Mouse (Mus musculus) A20 (cell line): ENCODE results near the gene Ush2a.

Source experiments
- DNase-seq: peaks from one replicate; pipeline ENCODE4 v3.0.0-alpha.2; 2011; ENCODE audit warnings: low read depth, low spot score

Gene Ush2a

DNA sequence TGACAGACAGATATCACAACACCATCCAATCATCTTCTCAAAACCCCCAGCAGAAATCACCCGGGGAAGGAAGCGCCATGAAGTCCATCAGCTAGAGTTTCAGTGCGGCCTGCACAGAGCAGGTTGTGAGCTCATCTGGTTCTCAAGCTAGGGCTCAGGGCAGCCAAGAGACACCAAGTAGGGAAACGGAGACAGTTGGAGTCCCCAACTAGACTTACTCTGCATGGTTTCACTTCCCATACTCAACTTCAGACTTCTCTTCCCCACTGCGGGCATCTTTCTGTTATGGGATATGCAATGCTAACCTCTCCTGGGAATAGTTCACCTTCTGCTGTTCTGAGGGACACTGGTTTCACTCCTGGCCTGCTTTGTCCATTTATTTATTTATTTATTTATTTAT lies 277.8 kb downstream of the Ush2a start:
- DNase-seq = no peak

DNA sequence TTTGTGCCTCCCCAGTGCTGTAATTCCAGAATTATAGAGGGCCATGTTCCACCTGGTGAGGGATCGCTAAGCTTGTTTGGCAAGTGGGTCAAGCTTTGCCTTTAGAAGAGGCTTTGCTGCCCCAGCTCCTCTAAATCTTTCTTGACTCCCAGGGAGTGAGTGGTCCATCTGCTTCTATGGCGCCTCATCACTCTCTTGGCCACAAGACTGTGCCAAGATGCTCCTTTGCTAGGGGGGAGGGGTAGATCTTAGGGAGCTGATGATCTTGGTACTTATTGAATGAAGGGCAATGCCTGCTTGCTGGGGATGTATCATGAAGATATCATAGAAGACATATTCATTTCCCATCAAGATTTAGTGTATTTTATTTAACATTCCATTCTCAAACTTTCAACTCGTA lies 279.7 kb downstream of the Ush2a start:
- DNase-seq = no peak

- DNase-seq = no peak
Observed at GRCm38 (mm10) chr1:188543364-188543763, 281.5 kb downstream of the Ush2a start.

DNA sequence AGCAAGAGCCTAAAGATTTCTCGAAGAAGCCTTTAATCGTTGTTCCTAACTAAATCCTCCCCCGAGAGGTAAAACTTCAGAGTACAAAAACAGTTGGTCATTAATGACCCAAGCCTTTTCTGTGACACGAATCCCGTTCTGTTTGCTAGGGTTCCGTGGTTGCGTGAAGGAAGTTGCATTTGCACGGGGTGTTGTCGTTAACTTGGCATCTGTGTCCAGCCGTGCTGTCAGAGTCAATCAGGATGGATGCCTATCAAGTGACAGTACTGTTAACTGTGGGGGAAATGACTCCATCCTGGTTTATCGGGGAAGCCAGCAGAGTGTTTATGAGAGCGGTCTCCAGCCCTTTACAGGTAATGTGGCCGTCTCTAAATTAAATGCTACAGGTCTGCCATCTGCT lies 287.9 kb downstream of the Ush2a start:
- no peak for DNase-seq

DNA sequence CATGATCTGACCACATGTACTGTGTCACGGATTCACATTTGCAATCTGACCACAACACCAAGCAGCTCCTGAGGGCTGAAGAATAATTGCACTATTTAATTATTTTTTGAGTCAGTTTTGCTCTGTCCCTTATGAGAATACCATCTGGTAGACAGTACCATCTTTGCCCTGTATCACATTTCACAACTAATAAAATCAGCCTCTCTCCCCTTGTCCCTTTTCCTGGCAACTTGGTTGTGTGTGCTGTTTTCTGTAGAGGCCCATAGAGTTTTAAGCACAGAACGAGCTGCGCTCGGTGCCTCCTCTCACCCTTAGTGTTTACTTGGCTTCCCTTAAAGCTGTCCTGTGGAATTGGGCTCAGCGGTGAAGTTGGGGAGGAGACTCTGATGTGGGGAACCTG lies 290.0 kb downstream of the Ush2a start:
- DNase-seq = no peak

GRCm38 (mm10) chr1:188558911-188559310 lies 297.1 kb downstream of the Ush2a start:
- no peak for DNase-seq

- no peak for DNase-seq
Observed at GRCm38 (mm10) chr1:188566229-188566628, 304.4 kb downstream of the Ush2a start.

DNA sequence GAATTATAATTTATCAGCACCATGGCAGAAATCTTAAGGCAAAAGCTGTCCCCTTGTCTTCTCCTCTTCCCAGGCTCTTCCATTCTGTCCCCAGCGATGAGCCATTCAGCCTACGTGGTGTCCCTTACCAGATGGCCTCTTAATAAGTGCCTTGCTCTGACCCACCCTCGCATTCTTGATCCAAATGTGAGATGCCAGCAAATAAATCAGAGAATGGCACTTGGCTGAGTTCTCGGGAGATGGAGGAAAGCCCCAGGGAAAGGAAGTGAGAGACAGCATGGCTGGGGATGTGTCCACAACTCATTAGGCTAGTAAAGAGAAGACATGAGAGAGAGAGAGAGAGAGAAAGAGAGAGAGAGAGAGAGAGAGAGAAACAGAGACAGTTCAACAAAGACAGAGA lies 305.7 kb downstream of the Ush2a start:
- no peak for DNase-seq

- no peak for DNase-seq
Observed at GRCm38 (mm10) chr1:188568295-188568961, 306.6 kb downstream of the Ush2a start.

GRCm38 (mm10) chr1:188576246-188576747 lies 314.5 kb downstream of the Ush2a start:
- no peak for DNase-seq

DNA sequence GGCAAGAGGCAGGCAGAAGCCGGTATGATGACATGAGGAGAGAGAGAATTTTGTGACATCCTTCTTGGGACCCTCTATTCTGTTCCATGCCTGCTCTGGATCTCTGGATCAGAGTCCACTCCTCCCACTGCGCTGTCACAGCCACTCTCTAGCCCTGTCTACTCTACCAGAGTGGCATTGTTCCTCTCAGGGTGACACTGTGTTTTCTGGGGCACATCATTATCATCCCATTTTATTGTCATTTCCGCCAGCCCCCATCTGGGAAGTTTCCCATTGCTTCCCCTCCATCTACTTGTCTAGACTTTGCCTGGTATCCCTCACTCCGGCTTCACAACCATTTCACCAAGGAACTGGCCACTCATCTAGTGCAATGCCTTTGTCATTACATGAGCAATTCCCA lies 315.6 kb downstream of the Ush2a start:
- DNase-seq = no peak

DNA sequence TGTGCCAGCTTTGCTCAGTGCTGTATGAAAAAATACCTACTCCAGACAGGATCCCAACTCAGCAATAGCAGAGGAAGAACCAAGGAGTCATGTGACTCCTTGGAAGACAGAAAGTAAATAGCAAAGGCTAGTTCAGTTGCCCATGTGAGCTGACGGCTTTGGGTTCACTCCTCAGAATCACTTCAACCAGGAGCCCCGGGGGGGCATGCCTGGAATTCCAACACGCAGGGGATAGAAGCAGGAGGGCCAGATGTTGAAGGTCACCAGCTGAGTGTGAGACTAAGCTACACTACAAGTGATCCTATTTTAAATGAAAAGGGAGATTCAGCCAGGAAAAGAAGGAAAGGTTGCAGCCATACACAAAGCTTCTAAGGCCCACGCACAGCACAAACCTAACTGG lies 319.3 kb downstream of the Ush2a start:
- DNase-seq = no peak

DNA sequence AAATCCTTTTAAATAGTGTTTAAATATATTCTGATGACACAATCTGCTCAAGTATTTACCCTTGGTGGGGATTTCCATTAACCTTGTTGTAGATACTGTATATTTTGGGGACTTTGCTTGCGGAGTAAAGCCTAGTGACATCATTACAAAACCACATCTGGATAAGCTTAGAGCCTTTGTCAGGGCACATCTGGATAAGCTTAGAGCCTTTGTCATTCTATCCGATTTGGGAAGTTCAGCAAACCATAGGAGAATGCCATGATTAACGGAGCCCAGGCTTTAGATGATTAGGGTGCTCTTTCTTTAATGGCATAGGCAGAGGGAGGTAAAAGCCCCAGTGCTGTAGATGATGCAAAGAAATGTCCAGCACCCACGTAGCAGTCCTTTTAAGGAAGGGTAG lies 333.4 kb downstream of the Ush2a start:
- no peak for DNase-seq

DNA sequence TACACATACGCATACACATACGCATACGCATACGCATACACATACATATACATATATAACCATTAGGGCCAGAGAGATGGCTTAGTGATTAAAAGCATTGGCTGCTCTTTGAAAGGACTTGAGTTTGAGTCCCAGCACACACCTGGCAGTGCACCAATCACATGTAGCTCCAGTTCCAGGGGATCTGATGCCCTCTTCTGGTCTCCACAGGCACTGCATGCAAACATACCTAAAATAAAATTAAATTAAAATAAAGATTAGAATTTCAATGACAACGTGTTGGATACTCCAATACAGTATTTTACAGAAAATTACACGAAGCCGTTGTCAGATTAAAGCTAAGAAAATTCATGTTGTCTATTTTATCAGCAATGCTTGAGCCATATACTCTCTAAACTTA lies 336.2 kb downstream of the Ush2a start:
- DNase-seq = no peak

GRCm38 (mm10) chr1:188599134-188599533 lies 337.3 kb downstream of the Ush2a start:
- DNase-seq = no peak

GRCm38 (mm10) chr1:188606450-188606849 lies 344.6 kb downstream of the Ush2a start:
- DNase-seq = no peak

- DNase-seq = no peak
Observed at GRCm38 (mm10) chr1:188616547-188616946, 354.7 kb downstream of the Ush2a start.

- DNase-seq = no peak
Observed at GRCm38 (mm10) chr1:188633736-188634135, 371.9 kb downstream of the Ush2a start.

GRCm38 (mm10) chr1:188639666-188640065 lies 377.8 kb downstream of the Ush2a start:
- DNase-seq = no peak

- no peak for DNase-seq
Observed at GRCm38 (mm10) chr1:188643156-188643555, 381.3 kb downstream of the Ush2a start.

- DNase-seq = no peak
Observed at GRCm38 (mm10) chr1:188653001-188653400, 391.2 kb downstream of the Ush2a start.

- no peak for DNase-seq
Observed at GRCm38 (mm10) chr1:188656121-188656520, 394.3 kb downstream of the Ush2a start.

- DNase-seq = no peak
Observed at GRCm38 (mm10) chr1:188659159-188659558, 397.3 kb downstream of the Ush2a start.

GRCm38 (mm10) chr1:188660339-188660738 lies 398.5 kb downstream of the Ush2a start:
- DNase-seq = no peak
